In genomic region chr16:91728123-91729065, GRCm38 (mm10) we compare ENCODE assay signal across 8 mouse cellular contexts. TPM values are rescaled to one million over a fixed set of nuclear protein-coding genes. Genes with fewer than 3 reads are reported as not detected.
DNase-seq lines count a peak whose midpoint lies in the region; ATAC-seq lines count a peak whose summit lies in the region.

Gene Cryzl1 (minus strand): TSS chr16:91728975.

- 0 out of 2 replicates have a peak, but pooled peaks cover 2% of the 10 kb centered on the region for H3K4me1 ChIP-seq in hindbrain, embryonic 11.5 days (replicated peaks; ENCODE audit: control insufficient read depth, insufficient read depth, low read length)

- ATAC-seq in hindbrain, embryonic 11.5 days (ENCODE audit: low FRiP score) = peak; percentile 95

- no peaks in the 10 kb centered on the region for H3K27me3 ChIP-seq in hindbrain, embryonic 11.5 days (ENCODE audit: control insufficient read depth, insufficient read depth, low read length)

- peak; percentile 100 for DNase-seq in Muller cell, postnatal 12 days (ENCODE audit: inconsistent ontology term)
- DNase-seq in cerebellum, adult 9-11 months = peak; percentile 100
- DNase-seq in frontal cortex, adult 2 months (ENCODE audit: extremely low spot score in 1 of 2, low spot score in 1 of 2) = peak; percentile 99
- peak; percentile 98 for DNase-seq in hindbrain, embryonic 11.5 days (ENCODE audit: low spot score)
- peak; percentile 96 for DNase-seq in layer of hippocampus, postnatal 10 days (ENCODE audit: low spot score in 2 of 2)
- DNase-seq in lung, postnatal 10 days = peak; percentile 99
- peak; percentile 95 for DNase-seq in ovary, postnatal 36 days (ENCODE audit: low spot score)
- peak; percentile 88 for DNase-seq in thymus, postnatal 25 days

- peak within 1 kb of the TSS; percentile 83 for H3K4me3 ChIP-seq in hindbrain, embryonic 11.5 days (ENCODE audit: low read depth, low read length)

- H3K9me3 ChIP-seq in hindbrain, embryonic 11.5 days (ENCODE audit: control insufficient read depth, low read length) = no peaks in the 10 kb centered on the region

- no peaks in the 10 kb centered on the region for H3K36me3 ChIP-seq in hindbrain, embryonic 11.5 days (ENCODE audit: control insufficient read depth, insufficient read depth, low read length)

- 2% methylated on average over 46 of the region's 46 CpGs for WGBS in hindbrain, embryonic 11.5 days

- peak within 1 kb of the TSS; percentile 59 for H3K4me2 ChIP-seq in hindbrain, embryonic 11.5 days (replicated peaks; ENCODE audit: low read depth, low read length)

- H3K9ac ChIP-seq in hindbrain, embryonic 11.5 days (ENCODE audit: low read depth, low read length) = peak within 1 kb of the TSS; percentile 83

- peak within 1 kb of the TSS; percentile 96 for H3K27ac ChIP-seq in hindbrain, embryonic 11.5 days (ENCODE audit: low read depth, low read length)

RNA-seq across cellular contexts. Expression of gene Cryzl1, which starts in this region (rescaled TPM):
- 107 and 121 TPM in 2 replicates for polyA plus RNA-seq in frontal cortex, adult 2 months (2012; rRNA removed)
- polyA plus RNA-seq in hindbrain, embryonic 11.5 days (2014; fragmentation: Nextera tagmentation; extraction: Ambion mirVana) = 75.6 and 93.4 TPM in 2 replicates
- 10 to 100 TPM; 78.9 to 94.2 TPM for total RNA-seq in layer of hippocampus, postnatal 10 days (2021)

Comparison
In these comparisons a context has a peak if more than half of its experiments do, and no peak if none do; other contexts are left out.
1. Peak in every context shown above with its lines: DNase-seq, ATAC-seq, H3K4me3 ChIP-seq and H3K27ac ChIP-seq.